Mouse (Mus musculus) neural tube, embryonic 10.5 days (tissue): Measurements from ENCODE around the gene Adad2.

Experiments
- DNase-seq: peaks from one replicate; pipeline ENCODE4 v3.0.0-alpha.2; 2017; ENCODE audit warnings: low spot score; ENCODE audit errors: extremely low spot score

Gene Adad2

DNA sequence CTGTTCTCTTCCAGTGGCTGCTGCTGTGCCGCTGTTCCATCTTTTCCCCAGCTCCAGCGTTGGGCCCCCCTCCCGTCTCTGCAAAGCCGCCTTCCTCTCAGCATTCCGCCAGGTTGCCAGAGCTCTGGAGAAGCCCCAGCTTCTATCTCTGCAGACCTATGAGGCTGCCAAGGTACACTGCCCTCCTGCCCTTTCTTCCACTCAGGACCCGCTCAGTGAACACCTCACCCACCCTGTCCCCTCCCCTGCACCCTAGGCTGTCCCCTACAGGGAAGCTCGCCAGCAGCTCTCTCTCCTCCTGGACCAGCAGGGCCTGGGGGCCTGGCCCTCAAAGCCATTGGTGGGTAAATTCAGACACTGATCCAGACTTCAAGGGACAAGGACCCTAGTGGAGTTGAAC is 3.8 kb downstream of the Adad2 start:
- no peak for DNase-seq

DNA sequence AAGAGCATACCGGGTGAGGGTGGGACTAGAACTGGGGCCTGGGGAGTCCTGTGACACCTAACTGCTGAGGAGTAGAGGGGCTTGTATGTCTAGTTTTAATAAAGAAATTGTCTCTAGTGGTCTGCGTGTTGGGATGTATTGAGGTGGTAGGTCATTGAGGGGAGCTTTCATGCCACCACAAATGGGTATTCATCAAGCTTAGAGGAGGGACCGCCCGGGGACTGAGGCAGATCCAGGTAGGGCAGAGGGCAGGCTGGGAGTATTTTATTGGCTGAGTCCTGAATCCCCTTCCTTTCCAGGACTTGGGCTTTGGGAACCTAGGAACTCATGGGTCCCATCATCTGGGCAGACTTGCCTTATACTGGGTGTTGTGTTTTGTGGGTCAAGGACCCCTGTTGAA is 4.3 kb downstream of the Adad2 start:
- DNase-seq: no peak

DNA sequence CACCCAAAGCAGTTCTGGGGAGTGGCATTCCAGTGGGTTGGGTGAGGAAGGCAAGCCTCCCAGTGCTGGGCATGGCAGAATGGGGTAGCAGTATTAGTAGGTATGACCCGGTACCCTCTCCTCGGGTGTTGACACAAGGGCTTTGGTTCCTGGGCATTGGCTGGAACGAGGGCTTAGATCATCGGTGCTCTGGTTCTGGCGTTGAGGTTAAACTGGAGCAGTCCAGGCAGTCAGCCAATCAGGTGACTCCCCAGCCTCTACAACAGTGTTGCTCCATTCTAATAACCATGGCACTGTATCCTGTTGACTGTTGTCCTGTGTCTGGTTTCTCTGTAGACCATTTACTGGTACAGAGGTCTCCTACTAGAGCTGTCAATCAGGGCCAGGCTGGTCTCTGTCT is 5.0 kb downstream of the Adad2 start:
- no peak for DNase-seq

DNA sequence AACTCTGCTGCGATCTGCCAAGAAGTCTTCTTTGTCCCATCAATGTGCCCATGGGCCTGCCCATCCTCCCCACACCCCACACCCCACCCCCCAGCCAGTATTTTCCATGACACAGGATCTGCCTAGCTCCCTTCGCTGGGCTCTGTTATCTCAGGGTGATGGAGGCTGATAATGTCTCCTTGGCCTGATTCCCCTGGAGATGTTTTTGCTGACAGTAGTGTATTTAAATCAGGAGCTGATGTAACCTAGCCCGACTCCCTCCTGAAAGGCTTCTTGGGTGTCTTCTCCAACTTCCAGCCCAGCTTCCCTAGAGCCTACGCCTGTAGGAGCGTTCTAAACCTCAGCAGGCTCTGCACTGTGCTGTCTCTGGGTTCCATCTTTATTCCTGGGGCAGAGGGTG is 6.3 kb downstream of the Adad2 start:
- no peak for DNase-seq

DNA sequence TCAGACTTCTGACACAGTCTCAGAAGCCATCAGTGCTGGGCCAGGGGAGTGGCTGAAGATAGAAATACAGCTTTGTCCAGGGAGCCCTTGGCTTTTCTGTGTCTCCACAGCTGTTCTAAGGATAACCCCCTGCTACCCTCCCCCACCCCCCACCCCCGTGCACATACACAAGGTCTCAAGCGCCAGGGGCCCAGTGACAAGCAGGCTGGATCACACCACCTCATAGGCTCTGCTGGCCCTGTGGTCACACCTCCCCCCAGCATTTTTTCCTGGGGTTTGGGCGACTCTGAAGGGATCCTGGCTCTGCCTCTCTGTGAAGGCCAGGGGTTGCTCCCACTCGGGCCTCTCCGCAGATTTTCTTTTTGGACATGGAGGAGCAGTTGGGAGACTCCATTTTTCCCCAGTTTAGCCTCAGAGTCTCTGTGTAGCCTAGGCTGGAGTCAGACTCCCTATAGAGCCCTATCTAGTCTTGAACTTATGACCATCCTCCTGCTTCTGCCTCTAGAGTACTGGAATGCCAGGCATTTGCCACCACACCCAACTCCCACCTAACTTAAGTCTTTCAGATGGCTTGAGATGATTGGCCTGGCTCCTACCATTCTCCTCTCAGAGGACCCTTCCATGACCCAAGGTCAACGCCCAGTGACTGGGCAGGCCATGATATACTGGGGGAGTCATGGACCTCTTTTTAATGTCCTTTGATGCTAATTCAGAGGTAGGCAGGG is 7.7 kb downstream of the Adad2 start:
- no peak for DNase-seq

DNA sequence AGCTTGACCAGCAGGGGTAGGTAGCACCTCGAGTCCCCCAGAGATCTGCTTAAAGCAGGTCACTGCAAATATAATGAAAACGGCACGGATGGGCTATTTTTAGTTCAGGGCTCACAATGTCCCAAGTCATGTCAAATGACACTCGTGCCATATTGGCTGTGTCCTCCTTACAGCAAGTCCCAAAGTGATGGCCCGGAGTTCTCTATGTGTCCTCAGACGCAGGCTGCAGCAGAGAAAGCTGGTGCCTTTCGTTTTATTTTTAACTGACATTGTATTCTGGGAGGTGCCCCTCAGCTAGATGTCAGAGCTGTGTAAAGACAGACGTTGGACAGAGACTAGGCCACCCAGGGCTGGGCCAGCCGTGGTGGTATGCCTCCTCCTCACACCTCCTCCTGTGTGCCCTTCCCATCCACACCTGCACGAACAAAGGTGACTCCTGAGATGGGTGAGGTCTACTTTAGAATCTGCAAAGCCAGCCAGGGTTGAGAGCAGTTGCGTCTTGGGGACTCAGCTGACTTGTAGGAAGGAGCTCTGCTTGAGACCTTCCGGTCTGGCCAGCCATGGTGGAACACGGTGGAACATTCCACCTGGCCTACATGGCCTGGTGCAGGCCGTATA is 8.4 kb downstream of the Adad2 start:
- no peak for DNase-seq

DNA sequence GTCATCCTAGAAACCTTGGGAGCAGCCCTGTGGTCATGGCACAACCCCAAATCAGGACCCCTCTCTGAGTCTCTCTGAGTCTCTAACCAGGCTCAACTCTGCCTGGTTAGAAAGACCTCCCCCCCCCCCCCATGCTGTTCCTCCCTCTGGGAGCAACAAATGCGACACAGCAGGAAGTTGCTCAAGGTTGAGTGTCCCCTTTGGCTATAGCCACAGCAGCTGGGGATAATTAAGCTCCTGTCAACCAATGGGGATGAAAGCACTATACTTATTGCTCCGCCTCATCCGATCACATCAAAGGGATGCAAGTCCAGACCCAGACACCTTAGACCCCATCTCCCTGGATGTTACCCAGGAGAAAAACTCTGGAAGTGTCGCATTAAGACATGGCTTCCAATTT is 10.0 kb downstream of the Adad2 start:
- DNase-seq: no peak

DNA sequence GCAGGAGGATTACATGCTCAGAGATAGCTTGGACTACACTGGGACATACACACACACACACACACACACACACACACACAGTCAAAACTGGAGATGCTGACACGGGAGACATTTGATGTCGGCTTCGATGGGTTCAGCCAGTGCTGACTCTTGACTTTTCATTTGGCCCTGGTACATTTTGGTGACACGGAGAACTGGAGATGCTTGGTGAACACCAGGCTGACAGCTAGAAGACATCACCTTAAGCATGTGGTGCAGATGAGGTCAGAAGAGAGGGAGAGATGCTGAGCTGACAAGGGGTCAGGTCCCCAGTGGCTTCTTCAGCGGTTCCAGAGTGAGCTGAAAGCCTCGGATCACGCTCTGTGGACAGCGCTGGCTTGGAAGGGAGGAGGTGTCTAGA is 10.5 kb downstream of the Adad2 start:
- DNase-seq: no peak

DNA sequence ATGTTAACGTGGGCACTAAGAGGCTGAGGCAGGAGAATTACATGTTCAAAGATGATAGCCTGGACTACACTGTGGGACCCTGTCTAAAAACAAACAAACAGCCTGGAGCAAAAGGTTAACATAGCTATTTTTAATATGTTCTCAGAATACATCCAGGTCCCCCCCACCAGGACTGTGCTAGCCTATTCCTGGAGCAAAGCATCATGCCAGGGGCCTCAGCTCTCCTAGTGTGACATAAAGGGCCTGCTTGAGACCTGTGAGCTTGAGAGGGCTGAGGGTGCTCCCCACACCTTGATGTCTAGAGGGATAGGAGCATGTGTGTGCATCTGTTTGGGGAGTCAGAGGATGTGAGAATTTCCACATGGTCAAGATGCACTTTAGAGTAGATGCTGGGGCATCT is 11.2 kb downstream of the Adad2 start:
- no peak for DNase-seq

DNA sequence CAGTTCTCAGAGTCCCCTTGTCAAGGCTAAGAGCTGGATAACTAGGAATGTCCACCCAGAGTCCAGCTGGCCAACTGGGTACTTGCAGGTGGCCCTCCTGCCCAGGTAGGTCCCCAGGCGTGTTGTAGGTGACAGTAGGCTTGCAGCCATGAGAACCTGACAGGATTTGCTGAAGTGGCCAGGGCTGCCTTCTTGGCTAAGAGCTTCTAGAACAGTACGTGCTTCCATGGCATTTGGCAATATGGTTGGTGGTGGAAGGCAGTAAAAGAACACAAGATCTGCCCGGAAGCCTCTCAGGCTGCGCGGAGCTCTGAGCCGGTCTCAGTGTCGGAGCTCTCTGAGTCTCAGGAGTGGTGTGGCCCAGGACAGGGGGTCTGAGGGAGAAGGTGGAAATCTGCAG is 12.4 kb downstream of the Adad2 start:
- DNase-seq: no peak

DNA sequence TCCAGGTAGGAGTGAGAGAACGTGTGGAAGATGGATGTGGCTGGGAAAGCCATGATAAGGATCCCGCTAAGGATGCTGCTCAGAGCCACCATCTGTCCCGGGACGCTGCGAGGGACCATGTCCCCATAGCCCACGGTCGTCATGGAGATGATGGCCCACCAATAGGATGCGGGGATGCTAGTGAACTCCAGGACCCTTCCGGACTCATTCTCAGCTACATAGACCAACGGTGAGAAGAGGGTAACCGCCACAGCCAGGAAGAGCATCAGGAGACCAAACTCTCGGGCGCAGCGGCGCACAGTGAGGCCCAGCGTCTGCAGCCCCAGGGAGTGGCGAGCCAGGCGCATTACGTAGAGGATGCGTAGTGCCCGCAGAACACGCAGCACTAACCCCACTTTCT is 13.2 kb downstream of the Adad2 start:
- no peak for DNase-seq

DNA sequence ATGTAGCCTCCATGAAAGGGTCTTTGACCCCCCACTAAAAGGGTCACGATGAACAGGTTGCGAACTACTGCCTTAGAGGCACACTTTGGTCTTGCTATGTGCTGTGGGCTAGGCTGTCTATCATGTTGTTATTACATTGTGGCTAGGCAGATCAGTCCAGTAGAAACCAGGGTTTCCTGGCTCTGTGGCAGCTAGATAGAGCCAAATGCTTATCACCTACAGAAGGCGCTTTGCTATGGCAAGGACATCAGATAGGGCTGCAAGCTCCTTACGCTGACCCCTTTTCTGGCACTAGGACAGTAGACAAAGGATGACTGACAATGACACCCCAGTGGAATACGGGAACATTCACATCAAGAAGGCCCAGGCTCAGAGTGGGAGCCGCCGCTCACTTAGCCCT is 14.7 kb downstream of the Adad2 start:
- DNase-seq: no peak

DNA sequence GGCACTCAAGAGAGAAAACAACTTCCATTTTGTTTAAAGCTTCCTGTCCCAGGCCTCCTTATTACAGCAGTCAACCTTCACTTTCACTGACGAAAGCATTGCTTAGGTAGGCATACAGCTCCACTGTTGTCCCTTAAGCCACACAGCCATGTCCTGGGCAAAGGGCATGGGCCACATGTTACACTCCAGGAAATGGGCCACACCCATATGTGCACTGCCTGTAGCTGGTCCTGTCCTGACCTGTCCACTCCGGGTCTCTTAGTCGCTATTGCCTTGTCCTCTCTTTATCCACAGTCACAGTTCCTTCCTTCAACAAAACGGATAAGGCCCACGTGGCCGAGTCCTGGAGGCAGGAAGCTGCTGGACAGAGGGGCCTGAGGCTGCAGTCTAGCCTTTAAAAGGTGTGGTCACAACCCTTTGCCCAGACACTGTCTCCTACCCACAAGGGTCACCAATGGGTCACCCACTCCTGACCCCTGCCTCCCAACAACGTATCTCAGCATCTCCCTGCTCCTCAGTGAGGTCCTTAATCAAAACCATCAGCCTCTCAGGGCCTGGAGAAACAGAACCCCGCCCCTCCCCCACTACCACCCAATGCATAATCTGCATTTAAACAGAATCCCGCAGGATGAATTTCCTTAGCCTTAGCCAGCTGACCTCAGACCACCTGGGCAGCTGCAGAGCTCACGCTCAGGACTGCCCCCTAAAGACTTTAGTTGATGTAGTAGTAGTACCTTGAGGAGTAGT is 15.2 kb downstream of the Adad2 start:
- no peak for DNase-seq

DNA sequence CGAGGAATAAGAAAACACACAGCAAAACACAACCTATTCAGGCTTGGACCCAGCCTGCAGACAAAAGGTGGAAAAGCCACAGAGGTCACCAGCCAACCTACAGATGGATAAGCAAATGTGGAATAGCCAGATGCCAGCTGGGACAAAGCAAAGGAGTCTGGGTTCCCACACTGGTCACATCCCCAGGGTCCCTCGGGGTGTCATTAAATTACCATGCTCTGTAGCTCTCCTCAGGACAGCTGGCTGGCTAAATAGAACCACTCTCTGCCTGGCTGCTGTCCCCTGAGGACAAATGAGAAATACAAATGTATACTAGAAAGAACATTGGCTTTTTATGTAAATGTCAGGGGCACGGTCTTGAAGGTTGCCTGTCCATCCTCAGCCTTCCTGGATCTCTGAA is 18.3 kb downstream of the Adad2 start:
- DNase-seq: no peak

DNA sequence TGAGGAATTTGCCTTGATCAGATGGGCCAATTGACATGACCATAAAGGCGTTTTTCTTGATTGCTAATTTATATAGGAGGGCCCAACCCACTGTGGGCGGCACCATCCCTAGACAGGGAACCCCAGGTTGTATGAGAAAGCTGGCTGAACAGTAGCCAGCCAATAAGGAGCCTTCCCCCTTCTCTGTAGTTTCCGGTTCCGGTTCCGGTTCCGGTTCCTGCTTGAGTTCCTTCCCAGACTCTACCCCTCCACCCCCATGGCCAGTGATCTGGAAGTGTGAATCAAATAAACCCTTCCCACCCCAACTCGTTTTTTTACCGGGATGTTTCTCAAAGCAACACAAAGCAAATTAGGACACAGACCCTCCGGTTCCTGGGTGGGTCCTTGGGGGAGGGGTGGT is 19.7 kb downstream of the Adad2 start:
- no peak for DNase-seq

DNA sequence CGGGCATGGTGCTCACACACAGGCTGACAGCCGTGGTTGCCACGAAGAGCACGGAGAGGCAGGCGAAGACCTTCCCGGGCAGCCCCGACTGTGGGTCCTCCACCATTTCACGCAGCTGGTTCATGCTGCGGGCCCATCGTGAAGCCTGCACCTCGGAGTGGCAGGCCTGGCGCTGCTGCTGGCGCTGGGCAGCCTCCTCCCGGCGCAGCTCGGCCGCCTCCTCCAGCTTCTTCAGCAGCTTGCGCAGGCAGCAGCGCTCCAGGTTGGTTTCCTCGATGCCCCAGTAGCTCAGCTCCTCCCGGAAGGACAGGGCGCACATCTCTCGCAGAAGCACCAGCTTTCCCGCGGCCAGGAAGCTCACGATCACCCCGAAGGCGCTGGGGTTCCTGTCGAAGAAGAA is 20.4 kb downstream of the Adad2 start:
- no peak for DNase-seq

DNA sequence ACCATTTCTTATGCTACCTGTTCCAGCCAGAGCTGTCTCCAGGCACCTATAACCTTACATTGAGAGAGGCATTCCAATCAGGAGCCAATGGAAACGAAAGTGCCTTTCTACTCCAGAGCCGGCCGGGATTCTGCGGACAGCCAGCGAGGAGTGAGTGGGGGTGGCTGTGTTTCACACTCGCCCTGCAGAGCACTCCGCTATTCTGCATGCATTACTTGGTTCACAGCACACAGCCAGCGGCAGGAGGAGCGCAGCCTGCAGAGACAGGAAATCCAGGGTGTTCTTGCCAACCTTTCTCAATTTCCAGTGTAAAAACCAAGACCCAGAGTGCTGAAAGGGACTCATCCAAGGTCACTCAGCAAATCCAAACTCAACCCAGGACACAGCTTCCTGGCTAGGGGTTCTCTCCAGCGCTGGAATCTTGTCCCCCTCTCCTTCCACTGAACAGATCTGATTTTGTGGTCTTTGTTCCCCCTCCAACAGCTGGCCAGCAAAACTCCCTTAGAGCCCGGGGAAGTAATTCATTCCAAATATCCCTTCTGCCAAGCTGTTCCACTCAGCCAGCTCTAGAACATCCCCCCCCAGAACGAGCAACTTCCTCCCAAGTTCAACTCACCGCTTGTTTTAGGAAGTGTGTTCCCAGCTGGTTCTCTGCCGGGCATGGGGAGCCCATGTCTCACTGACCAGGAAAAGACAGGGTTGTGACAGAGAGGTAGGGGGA is 22.2 kb downstream of the Adad2 start:
- DNase-seq: no peak

DNA sequence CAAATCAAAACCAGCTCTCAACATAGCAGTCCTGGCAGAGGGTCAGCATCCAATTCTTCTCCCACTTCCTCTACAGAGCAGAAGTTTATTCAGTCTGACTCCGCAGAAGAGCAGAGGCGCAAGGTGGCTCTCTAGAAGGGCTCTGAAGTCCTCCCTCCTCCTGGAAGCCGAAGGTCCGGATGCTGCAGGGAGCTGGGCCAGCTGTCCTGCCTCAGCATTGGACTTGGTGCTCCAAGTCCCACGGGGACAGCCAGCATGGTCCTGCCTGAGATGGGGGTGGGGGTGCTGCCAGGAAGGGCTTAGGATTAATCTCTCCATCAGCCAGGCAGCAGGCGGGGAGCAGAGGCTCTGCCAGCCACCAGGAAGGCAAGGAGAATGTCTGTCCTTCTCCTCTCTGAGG is 22.8 kb downstream of the Adad2 start, which contains the start of gene Kcng4:
TSS of gene Kcng4 (minus strand) at position 303 of the 400 bp plus-strand sequence.
- DNase-seq: no peak

DNA sequence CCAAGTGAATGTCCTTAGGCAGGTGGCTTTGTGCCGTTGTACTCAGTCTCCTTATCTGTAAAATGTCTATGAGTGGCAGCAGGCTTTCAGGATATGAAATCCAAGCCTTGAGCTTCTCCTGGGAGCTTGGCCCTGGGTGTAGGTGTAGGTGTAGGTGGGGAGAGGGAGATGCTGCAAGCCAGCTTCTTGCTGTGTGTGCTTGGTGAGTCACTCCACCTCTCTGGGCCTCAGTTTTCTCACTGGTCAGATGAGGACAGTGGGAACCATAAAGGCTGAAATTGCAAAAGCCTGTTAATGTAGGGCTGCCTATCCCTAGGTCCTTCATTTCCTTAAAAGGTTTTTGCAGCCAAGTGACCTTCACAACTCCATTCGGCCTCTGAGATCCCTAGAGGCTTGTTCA is 23.4 kb downstream of the Adad2 start:
- DNase-seq: no peak

DNA sequence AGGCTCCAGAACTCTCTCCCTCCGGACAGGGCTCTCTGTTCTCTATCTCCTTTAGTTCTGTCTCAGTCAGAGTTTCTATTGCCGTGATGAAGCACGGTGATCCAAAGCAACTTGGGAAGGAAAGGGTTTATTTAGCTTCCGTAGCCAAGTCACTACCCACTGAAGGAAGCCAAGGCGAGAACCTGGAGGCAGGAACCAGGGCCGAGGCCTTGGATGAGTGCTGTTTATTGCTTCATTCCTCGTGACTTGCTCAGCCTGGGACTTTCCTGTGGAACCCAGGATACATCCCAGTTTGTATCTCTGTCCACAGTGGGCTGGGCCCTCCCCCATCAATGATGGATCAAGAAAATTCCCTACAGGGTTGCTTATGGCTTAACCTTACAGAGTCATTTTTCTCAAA is 24.2 kb downstream of the Adad2 start:
- no peak for DNase-seq

DNA sequence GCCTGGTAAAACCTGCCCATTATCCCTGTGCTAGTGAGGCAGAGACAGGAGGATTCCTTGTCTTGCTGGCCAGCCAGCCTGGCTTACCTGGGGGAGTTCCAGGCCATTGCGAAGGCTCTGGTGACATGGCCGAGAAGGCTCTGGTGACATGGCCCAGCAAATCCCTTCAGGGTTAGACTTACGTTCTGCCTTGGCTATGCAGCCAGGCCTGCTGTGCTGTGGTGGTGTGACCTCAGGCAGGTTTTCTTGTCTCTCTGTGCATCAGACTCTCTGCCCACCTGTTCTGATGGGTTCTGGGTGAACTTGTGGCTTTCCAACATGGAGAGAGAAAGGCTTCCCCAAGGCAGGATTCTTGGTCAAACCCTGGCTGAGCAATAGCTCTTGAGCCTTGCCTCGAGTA is 24.8 kb downstream of the Adad2 start:
- no peak for DNase-seq

DNA sequence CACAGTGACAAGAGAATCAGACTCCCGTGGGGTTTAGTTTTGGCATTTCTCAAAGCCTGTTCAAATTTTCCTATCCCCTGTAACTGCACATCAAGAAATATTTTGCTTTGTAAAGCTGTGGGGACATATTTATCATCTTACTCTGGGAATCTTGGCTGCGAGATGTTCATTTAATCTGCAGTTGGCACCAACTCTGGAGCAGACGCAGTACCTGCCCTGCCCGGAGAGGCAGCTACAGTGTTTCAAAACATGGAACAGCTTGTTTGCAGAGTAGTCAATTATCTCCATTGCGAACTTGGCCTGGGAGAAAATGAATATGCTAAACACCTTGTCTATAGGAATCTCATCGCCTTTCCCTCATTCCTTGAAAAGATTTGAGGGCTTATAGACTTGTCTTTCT is 25.7 kb downstream of the Adad2 start:
- no peak for DNase-seq
